Mouse (Mus musculus) ES-E14 (cell line): ENCODE measurements around the gene Arhgap24. TPM values are rescaled to one million over a fixed set of nuclear protein-coding genes. Genes with fewer than 3 reads are reported as not detected.

Experiments
- DNase-seq: peaks from one replicate; pipeline ENCODE4 v3.0.0-alpha.2; 2013; ENCODE audit warnings: low read depth, low spot score
- H3K27ac ChIP-seq: 2 replicates; pipeline ENCODE4 v1.5.1; 2012; ENCODE audit warnings: low read depth, mild to moderate bottlenecking, low read length, moderate library complexity, mixed read lengths; ENCODE audit not compliant: poor library complexity, insufficient read depth, severe bottlenecking
- H3K36me3 ChIP-seq: 2 replicates; pipeline ENCODE4 v1.6.1; 2012; ENCODE audit warnings: mild to moderate bottlenecking, low read length, moderate library complexity, mixed read lengths; ENCODE audit not compliant: control insufficient read depth, poor library complexity, insufficient read depth, severe bottlenecking
- H3K4me1 ChIP-seq, 2 experiments: fragments of 150-350 bp in 1 of 2; sonication (generic) in 1 of 2; 2 replicates each; pipeline ENCODE4 v1.6.1; 2012; ENCODE audit warnings: low read length in 2 of 2, mild to moderate bottlenecking in 1 of 2, mixed read lengths in 1 of 2; ENCODE audit not compliant: control insufficient read depth in 2 of 2, insufficient read depth in 2 of 2, poor library complexity in 1 of 2
- H3K4me3 ChIP-seq, 2 experiments: fragments of 150-350 bp in 1 of 2; sonication (generic) in 1 of 2; 2 replicates each; pipeline ENCODE4 v1.5.1; 2012; ENCODE audit warnings: low read length in 2 of 2, low read depth in 1 of 2, mild to moderate bottlenecking in 1 of 2, mixed read lengths in 1 of 2; ENCODE audit not compliant: insufficient read depth in 1 of 2, poor library complexity in 1 of 2, severe bottlenecking in 1 of 2
- H3K9ac ChIP-seq: 2 replicates; pipeline ENCODE4 v1.6.1; 2012; ENCODE audit warnings: low read depth, mild to moderate bottlenecking, low read length, mixed read lengths; ENCODE audit not compliant: poor library complexity, insufficient read depth, severe bottlenecking
- H3K9me3 ChIP-seq: fragments of 150-350 bp; sonication (generic); 2 replicates; pipeline ENCODE4 v1.6.1; 2012; ENCODE audit warnings: low read depth, mild to moderate bottlenecking, low read length; ENCODE audit not compliant: control insufficient read depth, insufficient read depth
- CHD2 ChIP-seq: IDR thresholded peaks from 2 replicates; pipeline ENCODE4 v1.6.1; 2014; ENCODE audit warnings: mild to moderate bottlenecking, low read depth, low read length, inconsistent platforms
- HCFC1 ChIP-seq: IDR thresholded peaks from 2 replicates; pipeline ENCODE4 v1.6.1; 2012; ENCODE audit warnings: low read length, inconsistent platforms, borderline replicate concordance; ENCODE audit not compliant: insufficient read depth
- MAFK ChIP-seq: IDR thresholded peaks from 2 replicates; pipeline ENCODE4 v1.6.1; 2014; ENCODE audit warnings: mild to moderate bottlenecking, low read depth, low read length, inconsistent platforms; ENCODE audit not compliant: insufficient read depth
- ZC3H11A ChIP-seq: IDR thresholded peaks from 2 replicates; pipeline ENCODE4 v1.6.1; 2012; ENCODE audit warnings: low read depth, mild to moderate bottlenecking, inconsistent platforms, low read length, borderline replicate concordance
- ZNF384 ChIP-seq: IDR thresholded peaks from 2 replicates; pipeline ENCODE4 v1.6.1; 2012; ENCODE audit warnings: low read depth, low read length, inconsistent platforms
- in situ Hi-C, 2 experiments: fragments of 600-800 bp; cut with MboI; formaldehyde crosslinking; loops; one replicate each; pipeline ENCODE4 v1.15.1; 2025; ENCODE audit warnings: low sequenced_read_pairs in 2 of 2, inconsistent platforms in 1 of 2; ENCODE audit not compliant: unreplicated experiment in 2 of 2
- total RNA-seq: library from RNA; depleted of rRNA; stranded (reverse); fragments of 300-350 nt; gene quantifications from 2 replicates; pipeline ENCODE4 v1.2.3, GENCODE M21; 2012

Gene Arhgap24
- total RNA-seq, 1 experiment = 0.89 TPM

GRCm38 (mm10) chr5:102675326-102675725 lies 194.1 kb downstream of the Arhgap24 start:
- H3K4me3 ChIP-seq = no peak overlapping the region
- no peak overlapping the region for H3K9ac ChIP-seq
- no peak for DNase-seq
- H3K36me3 ChIP-seq = no peaks in the 10 kb centered on the region
- no peaks in the 10 kb centered on the region for H3K4me1 ChIP-seq
- no peaks in the 10 kb centered on the region for H3K9me3 ChIP-seq
- TF ChIP-seq MAFK = no peak
- TF ChIP-seq CHD2 = no peak
- TF ChIP-seq HCFC1 = no peak
- no peak for TF ChIP-seq ZC3H11A
- no peak for TF ChIP-seq ZNF384
- in situ Hi-C loops = loop anchor here in 1 of 2 experiments (25.0 kb wide), 1 partner anchor 463 kb away; no protein-coding TSS in a partner anchor
- H3K27ac ChIP-seq = no peak overlapping the region

- no peaks in the 10 kb centered on the region for H3K36me3 ChIP-seq
- H3K9me3 ChIP-seq = no peaks in the 10 kb centered on the region
- H3K4me1 ChIP-seq = no peaks in the 10 kb centered on the region
- no peak for DNase-seq
- no peak overlapping the region for H3K27ac ChIP-seq
- H3K9ac ChIP-seq = no peak overlapping the region
- H3K4me3 ChIP-seq = no peak overlapping the region
- in situ Hi-C loops = loop anchor here in 1 of 2 experiments (25.0 kb wide), 1 partner anchor 465 kb away; no protein-coding TSS in a partner anchor
- TF ChIP-seq MAFK = no peak
- no peak for TF ChIP-seq CHD2
- TF ChIP-seq HCFC1 = no peak
- TF ChIP-seq ZC3H11A = no peak
- TF ChIP-seq ZNF384 = no peak
Measured at GRCm38 (mm10) chr5:102677176-102677575, 196.0 kb downstream of the Arhgap24 start.

DNA sequence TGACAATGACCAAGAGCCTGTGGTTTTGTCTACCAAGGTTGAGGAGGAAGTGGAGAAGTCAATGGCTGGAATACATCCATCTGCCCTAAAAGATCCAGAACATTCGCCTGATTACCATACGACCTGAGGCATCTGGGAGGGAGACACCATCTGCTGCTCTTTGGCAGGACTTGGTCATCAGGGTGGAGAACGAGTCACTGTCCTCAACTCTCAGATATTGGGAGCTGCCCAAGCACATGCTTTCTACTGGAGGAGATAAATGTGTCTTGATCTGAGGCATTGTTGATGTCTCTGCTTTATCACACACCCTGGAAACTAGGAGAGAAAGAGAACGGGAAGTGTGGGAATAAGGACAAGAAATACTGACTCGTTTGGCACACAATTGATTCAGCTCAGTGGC lies 206.5 kb downstream of the Arhgap24 start:
- H3K36me3 ChIP-seq = no peaks in the 10 kb centered on the region
- TF ChIP-seq CHD2 (no peak), MAFK (no peak), ZC3H11A (no peak), ZNF384 (no peak), HCFC1 (no peak)
- H3K4me1 ChIP-seq = no peaks in the 10 kb centered on the region
- no peaks in the 10 kb centered on the region for H3K9me3 ChIP-seq
- no peak for DNase-seq
- H3K9ac ChIP-seq = no peak overlapping the region
- no peak overlapping the region for H3K4me3 ChIP-seq
- in situ Hi-C loops = loop anchor here in 1 of 2 experiments (25.0 kb wide), 1 partner anchor 475 kb away; no protein-coding TSS in a partner anchor
- no peak overlapping the region for H3K27ac ChIP-seq

DNA sequence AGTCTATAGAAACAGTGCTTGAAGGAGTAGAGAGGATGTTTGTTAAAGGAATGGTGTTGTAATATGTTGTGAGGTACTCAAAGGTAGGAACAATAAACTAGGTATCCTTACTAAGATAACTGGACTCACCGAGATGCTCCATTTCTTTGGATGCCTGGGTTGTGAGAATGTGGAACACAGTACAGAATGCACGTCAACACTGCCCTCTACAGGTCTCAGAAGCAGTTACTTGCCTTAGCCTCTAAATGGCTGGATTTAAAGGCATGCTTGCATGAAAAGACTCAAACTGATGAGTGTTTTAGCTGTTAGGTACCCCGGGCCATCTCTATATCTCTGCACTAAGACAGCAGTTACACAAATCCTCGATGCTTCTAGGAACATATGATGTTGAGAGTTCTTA lies 211.3 kb downstream of the Arhgap24 start:
- peak; percentile 33 for DNase-seq
- Histone ChIP-seq H3K9me3 (no peaks in the 10 kb centered on the region), H3K4me3 (no peak overlapping the region), H3K36me3 (no peaks in the 10 kb centered on the region), H3K4me1 (no peaks in the 10 kb centered on the region), H3K27ac (no peak overlapping the region), H3K9ac (no peak overlapping the region)
- TF ChIP-seq MAFK (no peak), ZNF384 (no peak), CHD2 (no peak), ZC3H11A (peak; percentile 70; the same call in 1 of the 2 replicates), HCFC1 (no peak)
- in situ Hi-C loops = loop anchor here in 1 of 2 experiments (25.0 kb wide), 1 partner anchor 480 kb away; no protein-coding TSS in a partner anchor

DNA sequence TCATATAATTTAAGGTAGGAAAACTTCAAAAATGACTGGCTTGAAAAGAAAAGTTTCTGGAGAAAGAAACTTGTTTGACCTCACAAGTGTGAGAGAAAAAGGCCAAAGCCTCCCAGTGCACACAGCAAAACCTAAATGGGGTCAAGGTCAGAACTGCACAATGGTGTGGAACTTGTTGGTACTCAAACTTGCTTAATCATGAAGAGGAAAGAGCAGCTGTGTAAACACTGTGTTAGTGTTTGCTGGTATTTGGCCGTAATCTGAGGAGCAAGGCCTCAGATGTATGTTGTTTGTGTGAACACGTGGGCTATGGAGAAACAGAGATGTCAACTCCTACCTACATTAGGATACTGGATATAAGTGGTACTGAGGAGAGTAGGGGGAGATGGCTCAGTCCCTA lies 212.0 kb downstream of the Arhgap24 start:
- no peak for TF ChIP-seq ZC3H11A
- no peak for TF ChIP-seq MAFK
- no peak for TF ChIP-seq HCFC1
- no peak for TF ChIP-seq ZNF384
- no peak for DNase-seq
- no peak overlapping the region for H3K4me3 ChIP-seq
- H3K36me3 ChIP-seq = no peaks in the 10 kb centered on the region
- in situ Hi-C loops = loop anchor here in 1 of 2 experiments (25.0 kb wide), 1 partner anchor 481 kb away; no protein-coding TSS in a partner anchor
- H3K9me3 ChIP-seq = no peaks in the 10 kb centered on the region
- no peak overlapping the region for H3K9ac ChIP-seq
- no peak overlapping the region for H3K27ac ChIP-seq
- H3K4me1 ChIP-seq = no peaks in the 10 kb centered on the region
